Mouse (Mus musculus) left cerebral cortex, adult 8-10 months (tissue): ENCODE measurements around the gene Rheb. TPM values are rescaled to one million over a fixed set of nuclear protein-coding genes. Genes with fewer than 3 reads are reported as not detected.
"Not testable (repeated sequence)": the region's sequence is repeated elsewhere in the genome, so short reads cannot be mapped to it uniquely, and the experiment has no call there.

Source experiments
- DNase-seq, 2 experiments: peaks; one replicate each; pipeline ENCODE4 v3.0.0; 2022; ENCODE audit warnings: low spot score in 2 of 2
- total RNA-seq, 4 experiments: library from RNA; stranded (reverse); gene quantifications; 2 replicates each; pipeline ENCODE4 v1.2.4; 2022

Gene Rheb
- 100 to 1,000 TPM; 105 to 112 (median 108) TPM for total RNA-seq

DNA sequence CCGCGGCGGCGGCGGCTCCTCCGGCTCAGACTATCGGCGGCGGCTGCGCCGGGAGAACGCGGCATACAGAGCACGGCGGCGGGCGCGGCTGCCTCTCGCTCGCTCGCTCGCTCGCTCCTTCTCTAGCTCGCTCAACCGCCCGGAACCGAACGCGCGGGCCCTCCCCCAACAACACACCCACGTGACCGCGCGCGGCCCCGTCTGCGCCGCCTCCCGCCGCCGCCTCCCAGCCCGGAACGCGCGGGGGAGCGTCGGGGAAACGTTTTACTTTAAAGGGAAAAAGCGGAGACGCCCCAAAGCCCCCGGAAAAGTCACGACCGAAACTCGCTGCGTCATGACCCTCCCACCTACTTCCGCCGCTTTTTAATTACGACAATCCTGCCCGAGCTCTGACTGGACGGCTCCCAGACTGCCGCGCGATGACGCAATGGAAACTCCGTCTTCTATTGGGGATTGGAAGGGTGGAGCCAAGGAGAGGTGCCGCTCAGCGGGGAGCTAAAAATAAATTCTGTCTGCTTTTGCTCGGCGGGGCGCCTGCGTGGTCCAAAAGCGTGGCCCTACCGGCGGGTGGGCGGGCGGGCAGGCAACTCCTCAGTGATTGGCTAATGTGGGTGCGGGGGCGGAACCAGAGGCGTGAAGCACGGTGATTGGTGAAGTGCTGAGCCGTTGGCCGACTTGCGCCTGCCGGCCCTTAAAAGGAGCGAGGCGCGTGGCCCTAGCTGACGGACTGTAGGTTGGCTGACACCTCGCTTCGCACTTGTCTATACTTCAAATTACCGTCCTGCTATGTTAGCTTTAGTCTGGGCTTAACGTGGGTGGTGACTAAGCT lies at the start of gene Rheb:
Gene Rheb (minus strand): TSS at position 351 of the 829 bp plus-strand sequence.
- DNase-seq = peak; percentile 94 to 99

DNA sequence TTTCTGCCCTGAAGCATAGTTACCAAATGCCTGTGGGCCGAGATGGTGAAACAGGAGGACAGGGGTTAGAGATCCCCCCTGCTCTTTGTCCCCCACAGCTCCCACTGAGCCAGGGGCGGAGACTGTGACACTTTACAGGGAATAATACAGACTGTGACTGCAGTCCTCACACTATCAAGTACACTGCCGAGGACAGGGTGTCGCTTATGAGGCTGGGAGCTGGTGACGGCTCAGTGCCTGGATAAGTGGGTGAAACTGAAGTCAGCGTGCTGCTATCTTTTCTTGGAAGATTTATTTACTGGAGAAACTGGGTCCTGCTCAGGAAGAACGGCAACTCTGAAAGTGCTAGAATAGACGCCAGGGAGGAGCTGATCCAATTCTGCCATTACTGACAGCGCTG lies 47.4 kb upstream of the Rheb start:
- no peak for DNase-seq

DNA sequence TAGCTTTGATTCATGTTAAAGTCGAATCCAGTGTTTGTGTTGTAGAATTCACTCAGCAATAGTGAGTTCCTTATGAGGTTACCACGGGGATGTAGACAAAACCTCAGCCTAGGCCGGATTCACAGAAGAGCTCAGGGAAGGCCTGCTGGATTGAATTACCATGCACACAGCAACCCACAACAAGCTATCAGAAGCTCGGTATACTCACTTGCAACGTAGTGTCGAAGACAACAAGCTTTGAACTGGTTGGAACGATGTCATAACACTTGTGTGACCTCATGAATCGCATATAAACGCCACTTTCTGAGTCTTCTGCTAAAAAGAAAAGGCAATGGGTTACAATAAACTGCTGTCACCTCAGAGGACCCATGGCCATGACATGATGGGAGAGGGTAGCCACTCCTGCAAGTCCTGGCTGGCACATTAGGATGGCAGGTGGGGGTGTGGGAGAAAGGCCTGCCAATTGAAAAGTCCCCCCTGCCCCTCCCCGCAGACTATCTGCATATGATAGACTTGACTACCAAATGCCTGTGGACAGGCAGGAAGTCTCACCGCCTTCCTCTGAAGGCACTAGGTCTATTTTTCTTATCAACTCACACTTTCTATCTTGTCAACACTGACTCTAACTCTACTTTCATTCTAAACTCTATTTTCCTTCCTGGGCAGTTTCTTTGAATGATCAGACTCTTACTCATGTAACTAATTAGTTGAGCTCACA lies 46.6 kb upstream of the Rheb start:
- DNase-seq = no peak

DNA sequence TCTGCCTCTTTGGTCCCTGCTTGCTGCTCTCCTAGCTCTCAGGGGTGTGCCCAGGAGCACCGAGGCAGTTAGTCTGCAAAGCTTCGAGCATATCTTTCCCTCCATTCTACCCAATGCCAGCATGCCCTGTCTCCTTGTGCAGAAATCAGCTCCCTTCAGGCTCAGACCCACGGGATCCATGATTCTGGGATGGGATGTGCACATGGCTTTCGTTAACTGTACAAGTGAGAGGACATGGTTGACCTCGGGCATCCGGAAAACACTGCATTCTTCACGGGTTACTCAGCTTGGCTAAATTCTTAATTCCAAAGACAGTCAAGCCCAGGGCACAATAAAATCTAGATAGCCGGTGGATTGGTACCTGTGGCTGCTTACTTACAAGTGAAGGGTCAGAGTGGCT lies 44.8 kb upstream of the Rheb start:
- DNase-seq = no peak

DNA sequence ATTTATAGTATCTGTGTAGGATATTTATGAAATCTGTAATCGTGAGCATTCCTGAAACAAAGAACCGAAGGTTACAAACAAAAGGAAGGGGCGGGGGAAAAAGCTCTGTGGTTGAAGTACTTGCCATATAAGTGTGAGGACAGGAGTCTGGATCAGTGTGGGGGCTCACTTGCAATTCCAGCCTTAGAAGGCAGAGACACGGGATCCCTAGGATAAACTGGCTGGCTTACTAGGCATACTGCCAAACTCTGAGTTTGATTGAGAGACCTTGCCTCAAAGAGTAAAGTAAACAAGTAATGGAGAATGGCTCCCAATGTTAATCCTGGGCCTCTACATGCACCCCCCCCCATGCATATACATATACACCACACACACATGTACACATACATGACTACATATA lies 36.3 kb upstream of the Rheb start:
- no peak for DNase-seq

DNA sequence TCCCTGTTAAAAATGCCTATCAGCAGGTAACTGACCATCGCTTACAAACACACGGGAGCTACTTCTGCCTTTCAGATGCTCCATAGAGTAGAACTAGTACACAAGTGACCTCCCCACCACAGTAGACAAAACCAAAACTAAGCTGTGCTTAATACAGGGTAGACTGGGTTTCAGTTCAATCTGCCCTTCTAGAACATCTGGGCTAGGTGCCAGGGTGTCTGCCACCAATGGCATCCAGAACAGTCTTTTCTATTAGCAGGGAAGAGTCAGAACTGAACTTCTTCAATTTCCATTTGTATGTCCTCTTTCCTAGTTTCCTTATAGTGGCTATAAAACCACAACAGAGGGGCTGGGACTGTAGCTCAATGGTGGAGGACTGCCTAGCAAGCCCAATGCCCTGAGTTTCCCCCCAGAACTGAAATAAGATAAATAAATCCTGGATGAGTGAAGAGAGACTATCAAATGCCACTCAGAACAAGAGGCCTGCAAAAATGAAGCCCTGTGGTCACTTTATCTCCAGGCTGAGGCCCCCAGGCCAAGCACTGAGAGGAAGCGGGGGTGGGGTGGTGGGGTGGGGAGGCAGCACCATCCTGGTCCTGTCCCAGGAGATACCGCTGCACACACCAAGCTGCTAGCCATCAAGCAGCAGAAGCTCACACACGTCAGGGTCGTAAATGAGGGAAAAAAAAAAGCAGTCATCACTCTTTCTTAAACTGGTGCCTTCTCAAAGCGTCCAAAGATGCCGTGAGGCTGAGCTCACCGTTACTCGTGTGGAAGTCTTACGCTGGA lies 35.6 kb upstream of the Rheb start:
- no peak for DNase-seq

DNA sequence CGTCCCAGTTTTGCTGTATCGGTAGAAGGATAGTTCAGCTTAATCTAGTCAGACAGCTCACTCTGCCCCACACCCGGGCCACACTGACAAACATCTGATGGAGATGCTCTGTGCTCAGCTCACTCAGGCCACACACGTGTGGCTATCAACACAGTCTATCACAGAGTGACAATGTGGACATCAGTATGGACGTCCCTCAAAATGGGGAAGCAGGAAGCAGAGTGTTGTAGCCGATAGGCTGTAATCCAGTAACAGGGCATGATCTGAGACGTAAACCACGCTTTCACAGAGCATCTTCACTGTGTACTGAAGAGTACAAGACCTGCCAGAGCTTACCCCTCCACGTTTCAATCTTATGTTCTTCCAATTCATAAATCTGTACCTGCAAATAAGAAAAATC lies 34.2 kb upstream of the Rheb start:
- DNase-seq = no peak

DNA sequence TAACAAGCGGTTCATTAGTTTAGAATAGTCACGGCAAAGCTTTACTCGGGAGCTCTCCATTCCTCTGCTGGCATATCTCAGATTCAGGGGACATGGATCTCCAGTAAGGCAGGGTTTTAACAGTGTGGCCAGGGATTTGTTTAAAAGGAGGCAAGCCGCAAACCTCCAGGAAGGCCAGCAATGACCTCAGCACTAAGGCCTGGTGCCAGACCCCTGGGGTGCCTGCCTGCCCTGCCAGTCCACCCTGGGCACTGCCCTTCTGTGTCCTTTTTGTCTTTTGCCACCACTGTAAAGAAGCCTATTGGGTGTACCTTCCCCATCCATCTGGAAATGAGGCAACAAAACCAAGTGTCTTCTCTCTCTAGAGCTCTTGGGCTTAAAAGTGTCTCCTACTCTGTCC lies 31.7 kb upstream of the Rheb start:
- DNase-seq = no peak

DNA sequence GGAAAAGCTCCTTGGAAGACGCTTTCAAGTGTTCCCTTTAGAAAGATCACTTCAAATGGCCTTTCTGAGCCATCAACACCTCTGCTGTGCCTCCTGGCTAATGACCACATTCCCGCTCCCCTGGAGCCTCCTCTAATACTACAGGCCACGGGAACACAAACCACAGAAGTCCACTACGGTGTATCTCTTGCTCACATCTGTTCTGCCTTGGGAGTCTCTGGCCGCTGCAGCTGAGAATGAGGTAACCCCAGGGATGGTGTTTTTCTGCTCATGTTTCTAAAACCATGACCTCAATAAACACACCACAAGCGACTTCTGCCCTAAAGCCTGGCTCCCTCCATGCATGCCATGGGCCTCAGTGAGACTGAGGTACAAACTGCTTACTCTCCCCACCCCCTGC lies 30.8 kb upstream of the Rheb start:
- DNase-seq = no peak

DNA sequence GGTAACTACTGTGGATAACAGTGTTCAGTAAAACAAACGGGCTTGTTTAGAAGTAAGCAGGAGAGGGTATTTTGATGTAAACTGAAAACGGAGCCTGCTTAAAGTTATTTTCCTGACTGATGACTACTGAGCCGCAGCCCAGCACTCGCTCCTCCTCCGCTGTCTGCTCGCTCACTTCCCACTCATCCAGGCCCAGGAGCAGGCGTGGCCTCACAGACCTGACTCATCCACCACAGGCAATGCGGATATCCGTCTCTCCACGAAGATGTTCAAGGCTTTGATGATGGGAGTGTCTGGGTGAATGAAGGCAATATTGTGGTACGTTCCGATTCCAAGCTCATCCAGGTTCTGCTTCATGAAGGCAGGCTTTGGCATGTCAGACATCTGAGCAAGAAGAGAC lies 28.9 kb upstream of the Rheb start:
- DNase-seq = peak in 1 of 2 experiments; percentile 68

DNA sequence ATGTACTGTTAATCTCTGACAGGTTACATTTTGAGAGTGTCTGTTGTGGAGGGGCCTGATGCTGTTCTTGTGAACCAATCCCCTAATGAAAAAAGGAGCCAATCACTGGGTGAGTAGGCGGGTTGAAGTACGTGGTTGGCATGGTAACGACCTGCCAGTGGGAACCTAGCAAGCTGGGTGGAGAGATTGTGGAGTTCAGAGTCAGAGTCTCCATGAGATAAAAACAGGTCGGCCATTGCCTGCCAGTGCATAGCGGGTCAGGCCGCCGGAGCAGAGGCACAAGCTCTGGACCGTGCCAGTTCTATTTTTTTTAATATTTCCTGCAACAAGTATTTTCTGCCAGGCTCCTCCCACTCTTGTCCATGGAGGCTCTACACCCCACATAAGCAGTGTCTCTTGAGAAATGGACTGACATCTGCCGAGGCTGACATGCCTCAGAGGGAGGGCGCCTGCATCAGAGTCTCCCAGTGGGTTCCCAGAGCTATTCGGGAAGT lies 27.4 kb upstream of the Rheb start:
- no peak for DNase-seq

DNA sequence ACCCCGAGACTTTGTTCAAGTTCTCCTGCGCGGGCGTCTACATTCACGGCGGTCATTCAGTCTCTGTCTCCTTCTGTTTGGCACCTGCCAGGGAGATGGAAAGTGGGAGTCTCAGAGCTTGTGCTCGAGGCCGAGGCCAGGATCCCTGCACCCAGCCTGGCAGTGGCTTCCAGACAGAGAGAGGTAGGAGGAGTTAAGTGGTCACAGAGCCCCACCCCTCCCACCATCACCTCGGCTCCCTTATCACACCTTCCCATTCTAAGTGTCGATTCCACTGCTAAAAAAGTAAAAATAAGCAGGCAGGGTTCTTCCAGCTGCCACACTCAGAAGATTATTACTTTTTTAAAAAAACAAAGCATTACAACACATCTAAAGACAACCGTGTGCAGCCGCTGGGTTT lies 21.4 kb upstream of the Rheb start:
- no peak for DNase-seq

DNA sequence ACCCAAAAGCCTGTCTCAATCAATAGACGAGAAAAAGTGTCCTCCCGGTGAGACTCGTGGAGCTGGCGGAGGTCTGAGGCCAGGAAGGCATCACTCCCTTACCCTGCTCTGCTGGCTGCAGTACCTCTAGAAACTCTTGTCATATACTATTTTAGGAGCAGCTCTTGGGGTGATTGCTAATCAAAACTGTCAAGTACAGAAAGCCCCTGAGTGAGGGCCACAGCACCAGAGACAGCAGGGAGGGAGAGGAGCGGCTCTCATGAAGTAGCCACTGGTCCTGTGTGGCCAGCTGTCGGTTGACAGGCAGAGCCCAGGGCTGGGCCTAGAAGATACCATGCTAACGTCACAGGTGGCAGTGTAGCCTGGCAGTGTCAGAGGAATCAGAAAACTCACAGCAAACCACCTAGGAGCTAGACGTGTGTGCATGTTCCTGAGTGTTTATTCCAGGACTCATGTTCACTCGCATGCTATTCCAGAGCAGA lies 19.1 kb upstream of the Rheb start:
- DNase-seq = no peak

DNA sequence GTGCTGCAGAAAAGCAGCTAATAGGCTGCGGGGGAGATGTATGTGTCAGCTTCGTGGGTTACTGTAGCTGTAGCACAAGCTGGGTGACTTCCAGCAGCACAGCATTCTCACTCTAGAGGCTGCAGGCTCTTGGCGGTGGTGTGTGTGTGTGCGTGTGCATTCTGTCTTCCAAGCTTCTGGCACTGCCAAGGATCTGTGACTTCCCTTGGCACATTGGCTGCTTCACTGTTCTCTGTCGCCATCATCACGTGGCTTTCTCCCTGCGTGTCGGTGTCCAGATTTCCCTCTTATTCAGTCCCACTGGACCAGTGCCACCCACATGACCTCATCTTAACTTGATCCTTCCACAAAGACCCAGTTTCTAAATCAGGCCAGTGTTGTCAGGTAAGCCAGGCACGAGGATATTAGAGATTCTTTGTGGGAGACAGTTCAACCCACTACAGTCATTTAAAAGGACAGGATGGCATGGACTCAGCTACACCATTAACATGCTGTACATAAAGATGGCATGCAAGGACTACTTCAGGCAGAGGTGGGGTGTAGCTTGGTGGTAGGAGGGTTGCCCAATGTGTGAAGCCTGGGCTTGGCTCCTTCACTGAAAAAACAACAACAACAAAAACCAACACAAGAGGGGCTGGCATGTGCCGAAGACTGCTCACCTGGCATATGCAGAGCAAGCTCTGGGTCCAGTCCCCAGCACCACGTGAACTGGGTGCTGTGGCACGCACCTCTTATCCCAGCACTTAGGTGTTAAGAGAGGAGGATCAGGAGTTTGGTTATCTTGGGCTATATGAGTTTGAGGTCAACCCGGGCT lies 18.4 kb upstream of the Rheb start:
- peak; percentile 44 to 84 for DNase-seq

DNA sequence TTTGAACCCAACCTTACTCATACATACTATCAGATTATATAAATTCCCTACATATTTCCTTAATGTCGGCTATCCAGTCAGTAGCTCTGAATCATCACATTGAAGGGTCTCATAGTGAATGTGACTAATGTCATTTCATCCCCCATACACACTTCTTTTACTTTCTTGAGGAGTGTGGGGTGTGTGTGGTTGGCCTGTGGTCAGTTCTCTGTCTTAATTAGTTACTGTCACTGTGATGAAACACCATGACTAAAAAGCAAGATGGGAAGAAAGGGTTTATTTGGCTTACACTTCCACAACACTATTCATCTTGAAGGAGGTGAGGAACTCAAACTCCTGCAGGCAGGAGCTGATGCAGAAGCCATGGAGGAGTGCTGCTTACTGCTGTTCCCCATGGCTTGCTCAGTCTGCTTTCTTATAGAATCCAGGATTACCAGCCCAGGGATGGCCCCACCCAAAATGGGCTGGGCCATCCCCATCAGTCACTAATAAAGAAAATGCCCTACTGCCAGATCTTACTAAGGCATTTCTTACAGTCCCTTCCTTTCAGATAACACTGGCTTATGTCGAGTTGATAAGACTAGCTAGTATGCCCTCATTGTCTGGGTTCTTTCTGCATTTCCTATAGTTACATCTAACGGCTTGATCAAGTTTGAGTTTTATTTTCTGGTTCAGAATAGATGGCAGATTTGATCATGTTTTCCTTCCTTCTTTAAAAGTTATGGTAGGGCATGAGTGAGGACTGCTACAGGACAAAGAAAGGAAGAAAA lies 17.5 kb upstream of the Rheb start:
- no peak for DNase-seq

DNA sequence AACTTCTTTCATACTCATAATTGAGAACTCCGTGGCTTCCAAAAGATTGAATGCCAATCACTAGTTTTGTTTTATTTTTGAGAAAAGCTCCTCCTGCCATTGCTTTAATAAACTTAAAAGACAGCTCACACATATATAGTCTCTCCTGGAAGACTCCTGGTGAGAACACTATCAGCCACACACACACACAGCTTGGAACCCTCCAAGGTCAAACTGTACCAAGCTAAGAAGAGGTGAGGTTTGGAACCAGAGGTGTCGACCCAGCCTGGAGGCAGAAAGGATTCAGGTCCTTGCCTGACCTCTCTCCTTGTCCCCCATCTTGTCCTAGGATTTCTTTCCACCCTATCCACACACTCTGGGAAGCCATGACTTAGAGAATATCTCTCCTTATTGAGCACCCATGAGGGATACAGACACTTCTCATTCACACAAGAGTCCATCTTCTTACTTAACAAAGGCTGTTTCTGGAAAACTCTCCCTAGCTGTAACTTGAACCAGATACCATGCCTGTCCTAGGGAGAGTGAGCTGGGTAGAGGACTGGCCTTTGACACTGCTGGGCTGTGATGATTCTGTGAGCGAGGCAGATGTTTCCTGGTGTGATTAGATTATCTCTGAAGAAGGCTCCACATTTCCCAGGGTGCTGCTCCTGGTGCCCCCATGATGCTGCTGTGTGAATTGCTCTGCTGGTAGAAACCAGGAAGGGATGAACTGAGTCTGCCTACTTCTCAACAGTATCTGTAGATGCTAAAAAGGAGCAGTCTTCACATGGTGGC lies 12.6 kb upstream of the Rheb start:
- DNase-seq = no peak

DNA sequence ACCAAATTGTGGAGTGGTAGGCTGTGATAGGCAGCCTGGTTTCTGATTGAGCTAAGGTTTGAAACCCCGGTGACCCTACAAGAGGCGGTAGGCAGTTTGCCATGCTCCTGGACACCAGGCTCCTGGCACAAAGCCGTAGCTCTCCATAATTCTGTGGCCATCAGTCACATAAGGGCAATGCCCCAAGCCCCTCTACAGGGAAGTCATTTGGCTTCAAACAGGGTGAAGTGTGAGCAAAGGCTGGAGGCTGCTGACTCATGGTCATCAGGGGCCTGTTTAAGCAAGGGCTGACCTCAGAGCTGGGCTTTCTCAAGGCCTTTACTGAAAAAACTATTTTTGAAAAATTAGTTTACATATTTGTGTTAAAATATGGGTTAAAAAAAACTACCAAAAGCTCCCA lies 11.8 kb upstream of the Rheb start:
- no peak for DNase-seq

DNA sequence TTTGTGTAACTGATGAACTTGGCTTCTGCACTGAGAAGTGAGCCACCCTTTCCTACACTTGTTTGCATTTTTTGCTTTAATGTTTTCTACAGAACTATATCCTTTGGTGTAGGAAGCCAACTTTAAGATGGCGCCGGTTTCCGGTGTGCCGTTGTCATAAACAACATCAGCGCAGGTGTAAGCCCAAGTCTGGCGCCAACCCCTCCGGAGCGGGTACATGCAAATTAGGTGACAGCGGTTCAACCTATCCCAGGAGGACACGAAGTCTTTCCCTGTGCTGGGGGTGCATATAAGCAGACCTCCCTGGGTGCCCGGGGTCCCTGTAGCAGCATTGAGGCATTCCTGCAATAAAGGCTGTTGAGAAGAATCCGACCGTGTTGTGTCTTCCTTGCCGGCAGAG lies 5.8 kb upstream of the Rheb start:
- DNase-seq = not testable (repeated sequence)

DNA sequence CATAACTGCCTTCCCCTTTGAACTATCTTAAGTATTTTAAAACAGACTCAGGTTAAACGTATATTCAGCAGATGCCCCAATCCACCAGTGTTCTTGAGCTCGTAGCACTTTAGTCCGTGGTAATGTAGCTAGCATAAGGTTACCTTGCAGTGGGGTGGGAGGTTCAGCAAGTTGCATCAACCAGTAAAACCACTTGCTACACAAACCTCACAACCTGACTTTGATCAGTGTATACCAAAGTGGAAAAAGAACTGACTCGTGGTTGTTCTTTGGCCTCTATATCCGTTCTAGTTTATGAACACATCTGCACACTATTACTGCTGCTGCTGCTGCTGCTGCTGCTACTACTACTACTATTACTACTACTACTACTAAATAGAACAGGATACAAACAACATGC lies 1.4 kb upstream of the Rheb start:
- no peak for DNase-seq
